Mouse (Mus musculus) heart, postnatal 14 days (tissue): ENCODE data around the gene Agbl1. TPM values are rescaled to one million over a fixed set of nuclear protein-coding genes. Genes with fewer than 3 reads are reported as not detected.
A peak's percentile ranks its signal among the peaks of the same experiment; 100 is the strongest.
"Not testable (repeated sequence)": the region's sequence is repeated elsewhere in the genome, so short reads cannot be mapped to it uniquely, and the experiment has no call there.

ENCODE experiments used
- DNase-seq, 2 experiments: peaks; one replicate each; pipeline ENCODE4 v3.0.0; 2021 to 2022
- intact Hi-C: fragments of 180-260 bp; cut with DNase I; formaldehyde crosslinking; loops from one replicate; pipeline ENCODE4 v1.15.1; 2025
- long read RNA-seq, 2 experiments: library from polyadenylated mRNA; stranded (forward); transcript quantifications; one replicate each; pipeline ENCODE4 v2.0.0; 2021
- total RNA-seq, 2 experiments: library from RNA; stranded (reverse); gene quantifications; 2 replicates each; pipeline ENCODE4 v1.2.3; 2021

The Agbl1 gene
- under 1 TPM; 0.26 to 0.49 TPM for total RNA-seq
- long read RNA-seq, experiment 1: 0 reads
- long read RNA-seq, experiment 2, partial matches to known transcripts: 0 of 2 reads
- long read RNA-seq, experiment 2, other reads (novel, unspliced or antisense): 2 of 2 reads

DNA sequence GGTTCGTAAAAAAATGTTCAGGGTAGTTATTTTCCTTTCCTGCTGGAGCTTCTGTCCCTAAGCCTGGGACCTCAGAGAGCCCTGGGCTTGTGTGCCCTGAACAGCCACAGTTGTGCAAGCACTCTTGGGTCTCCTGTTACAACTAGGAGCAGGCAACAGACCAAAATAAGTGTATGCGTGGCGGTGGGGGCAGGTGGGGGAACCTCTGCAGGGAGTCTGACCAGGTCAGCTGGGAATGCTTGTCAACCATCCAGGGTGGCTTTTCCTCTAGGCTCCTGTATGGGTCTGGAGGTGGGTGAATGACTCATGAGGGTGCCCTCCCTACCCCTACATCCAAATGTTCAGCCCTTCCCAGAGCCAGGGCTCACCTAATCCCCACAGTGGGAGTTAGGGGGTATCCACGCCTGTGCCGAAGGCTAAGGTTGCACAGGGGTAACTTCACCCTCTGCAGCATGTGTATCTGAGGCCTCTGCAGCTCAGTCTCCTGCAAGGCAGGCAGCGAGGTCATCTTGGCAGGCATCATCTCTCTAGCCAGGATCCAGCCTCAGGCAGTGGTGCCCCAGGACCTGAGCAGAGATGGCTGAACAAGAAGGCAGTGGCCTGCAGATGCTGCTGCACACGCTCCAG is at the start of gene Agbl1:
Gene Agbl1 (plus strand): TSS at position 577 of the 627 bp plus-strand sequence.
- intact Hi-C loops: no loop called here
- DNase-seq: no peak

DNA sequence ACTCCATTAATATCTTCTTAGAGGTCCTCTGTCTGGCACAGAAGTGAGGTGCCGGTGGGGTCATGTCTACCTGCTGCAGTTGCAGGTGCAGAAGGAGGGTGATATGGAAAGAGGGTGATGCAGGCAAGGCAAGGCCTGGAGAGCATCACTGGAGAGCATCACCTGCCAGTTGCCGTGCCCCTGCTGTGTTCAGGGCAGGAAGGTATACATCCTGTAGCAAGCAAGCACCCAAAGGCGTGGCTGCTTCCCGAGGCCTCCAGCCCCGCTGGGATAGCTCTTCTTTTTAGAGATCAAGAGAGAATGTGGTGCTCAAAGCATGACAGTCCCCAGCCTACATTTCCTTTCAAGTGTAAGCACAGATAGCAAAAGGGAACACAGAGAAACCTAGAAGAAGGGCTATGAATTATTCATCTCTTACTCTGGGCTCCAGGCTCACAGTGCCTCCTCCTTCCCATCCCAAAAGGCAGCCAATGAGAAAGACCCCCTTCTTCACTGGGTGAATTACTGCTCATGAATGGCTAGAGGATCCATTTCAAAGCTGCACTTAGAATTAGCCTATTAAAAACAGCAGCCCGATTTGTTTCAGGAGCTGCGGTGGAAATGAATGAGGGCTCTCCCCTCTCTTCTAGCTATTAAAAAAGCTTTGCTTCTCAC is 44.6 kb upstream of the Agbl1 start:
- intact Hi-C loops: no loop called here
- DNase-seq: no peak

DNA sequence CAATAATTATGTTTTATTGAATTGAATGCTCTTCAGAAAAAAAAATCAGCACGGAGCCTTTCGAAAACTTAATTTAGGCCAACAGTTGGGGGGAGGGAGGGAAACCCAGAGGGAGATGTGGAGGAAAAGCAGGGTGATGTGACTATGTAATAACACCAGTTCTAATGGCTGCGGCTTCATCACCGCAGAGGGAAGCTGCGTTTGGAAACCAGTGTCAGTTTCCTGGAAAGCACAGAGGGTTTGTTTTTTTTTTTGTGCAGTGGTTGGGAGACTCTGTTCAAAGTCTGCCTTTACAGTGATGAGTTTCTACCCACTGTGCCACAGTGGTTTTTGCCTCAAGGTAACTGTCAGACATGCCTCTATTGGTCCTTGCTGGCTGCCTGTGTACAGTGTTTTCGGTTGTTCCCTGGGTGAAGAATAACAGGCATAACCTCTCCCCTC is 44.0 kb upstream of the Agbl1 start:
- intact Hi-C loops: no loop called here
- no peak for DNase-seq

DNA sequence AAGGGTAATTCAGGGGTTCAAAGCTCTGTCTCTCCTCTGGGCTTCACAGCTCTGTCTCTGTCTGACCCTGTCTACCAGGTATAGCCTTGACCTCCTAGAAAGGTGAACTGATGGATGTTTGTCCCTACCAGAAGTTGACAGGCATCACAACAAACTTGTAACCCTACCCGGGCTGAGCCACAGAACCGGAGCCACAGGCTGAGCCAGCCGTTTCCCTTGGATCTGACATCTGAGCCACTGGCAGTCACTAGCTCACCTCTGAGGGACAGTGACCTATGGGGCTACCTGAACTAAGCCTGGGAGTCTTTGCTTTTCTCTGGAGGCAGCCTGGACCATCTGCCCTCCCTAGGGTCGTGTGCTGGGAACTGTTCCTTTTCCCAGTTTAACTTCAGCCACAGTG is 11.1 kb upstream of the Agbl1 start:
- no peak for DNase-seq
- intact Hi-C loops: no loop called here

DNA sequence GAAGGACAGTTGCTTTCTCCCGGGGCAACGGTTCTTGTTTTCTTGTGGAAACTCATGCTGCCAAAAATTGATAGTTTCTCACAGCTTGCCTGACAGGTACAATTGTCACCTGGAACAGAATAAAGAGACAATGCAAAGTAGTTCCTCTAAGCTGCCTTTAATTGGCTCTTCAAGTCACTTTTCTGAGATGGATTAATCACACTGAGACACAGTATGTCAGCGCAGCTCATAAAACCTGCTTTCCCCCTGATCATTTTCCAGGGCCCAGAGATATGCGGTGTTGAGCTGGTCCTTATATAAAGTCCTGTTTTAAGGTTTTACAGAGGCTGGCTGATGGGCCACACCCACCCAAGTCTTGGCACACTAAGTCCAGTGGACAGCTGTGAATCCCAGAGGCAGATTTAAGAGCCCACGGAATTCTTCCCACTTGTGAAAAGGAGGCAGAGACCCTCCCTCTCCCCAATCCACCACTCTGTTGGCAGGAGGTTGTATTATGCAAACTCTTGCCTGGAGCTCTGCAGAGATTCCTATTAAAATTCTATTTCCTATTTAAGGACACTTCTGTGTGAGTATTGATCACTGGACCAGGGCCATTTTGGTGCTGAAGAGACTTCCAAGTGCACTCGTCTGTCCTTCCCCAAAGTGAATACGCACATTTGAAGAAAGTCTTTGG is 9.8 kb upstream of the Agbl1 start:
- DNase-seq: no peak
- intact Hi-C loops: no loop called here

DNA sequence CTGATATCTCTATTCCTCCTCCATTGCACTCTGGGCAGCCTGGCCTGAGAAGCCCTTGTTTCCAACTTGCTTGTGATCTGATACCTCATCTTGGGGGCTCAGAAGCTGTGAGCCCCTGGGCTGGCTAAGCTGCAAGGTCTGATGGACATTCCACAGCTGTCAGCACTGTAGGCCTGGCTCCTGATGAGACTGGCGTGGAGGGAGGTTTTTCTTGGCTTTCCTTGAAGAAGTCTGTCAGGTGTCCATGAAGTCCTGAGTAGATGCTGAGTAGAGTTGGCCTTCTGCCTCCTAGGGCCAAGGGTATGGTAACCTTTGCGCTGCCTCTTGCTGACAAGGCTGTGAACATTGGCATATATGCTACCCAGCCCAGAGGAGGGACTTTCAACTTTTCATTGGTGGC is 7.0 kb upstream of the Agbl1 start:
- intact Hi-C loops: no loop called here
- DNase-seq: no peak

DNA sequence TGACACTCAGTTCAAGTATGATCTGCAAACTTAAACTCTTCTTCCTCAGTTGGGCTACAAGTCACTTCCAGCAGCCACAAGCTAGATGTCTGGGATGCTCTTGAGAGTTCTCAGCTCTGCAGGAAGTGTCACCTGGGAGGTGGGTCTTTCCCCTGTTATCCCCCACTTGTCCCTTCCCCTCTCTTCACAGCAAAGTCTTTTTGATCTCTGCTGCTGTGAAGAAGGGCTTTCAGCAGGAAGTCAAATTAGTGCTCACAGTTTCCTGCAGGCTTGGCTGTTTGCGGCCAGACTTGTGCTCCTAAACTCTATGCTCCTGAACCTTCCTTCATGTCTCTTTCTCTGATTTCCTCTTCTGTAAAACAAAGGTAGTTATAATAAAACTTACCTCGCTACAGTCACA is 806 bp upstream of the Agbl1 start:
- intact Hi-C loops: no loop called here
- DNase-seq: no peak

DNA sequence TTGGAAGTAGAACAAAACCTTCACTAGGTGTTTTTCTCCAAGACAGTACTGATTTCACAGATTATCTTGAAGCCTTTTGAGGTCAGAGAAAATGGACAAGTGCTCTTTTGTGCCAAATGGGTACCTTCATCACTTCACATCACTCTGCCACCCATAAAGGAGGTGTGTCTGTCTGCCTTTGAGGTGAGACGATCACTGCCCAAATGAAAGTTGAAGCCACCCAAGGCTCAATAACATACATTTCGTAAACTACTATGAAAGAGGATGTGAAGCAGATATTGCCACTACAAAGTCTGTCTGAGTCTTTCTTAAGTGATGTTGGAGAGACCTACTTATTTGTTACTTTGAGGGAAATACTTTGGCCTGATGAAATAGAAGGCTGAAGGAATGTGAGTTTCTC is 4.6 kb downstream of the Agbl1 start:
- DNase-seq: no peak
- intact Hi-C loops: no loop called here

DNA sequence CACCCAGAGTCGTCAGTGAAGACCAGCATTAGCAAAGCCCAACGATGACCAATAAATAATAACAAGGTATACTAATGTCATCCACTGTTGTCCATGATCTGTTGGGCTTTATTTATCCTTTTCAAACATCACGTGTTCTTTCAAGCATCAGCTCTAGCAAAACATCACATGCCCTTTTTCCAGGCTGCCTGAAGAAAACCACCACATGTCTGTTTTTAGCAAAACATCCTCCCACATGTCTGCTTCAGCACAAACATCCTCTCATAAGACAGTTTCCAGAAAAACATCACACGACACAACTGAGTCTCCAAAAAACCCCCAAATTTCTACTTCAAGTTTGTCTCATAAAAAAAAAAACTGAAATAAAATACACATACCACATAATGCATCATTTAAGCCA is 7.8 kb downstream of the Agbl1 start:
- intact Hi-C loops: no loop called here
- DNase-seq: no peak

DNA sequence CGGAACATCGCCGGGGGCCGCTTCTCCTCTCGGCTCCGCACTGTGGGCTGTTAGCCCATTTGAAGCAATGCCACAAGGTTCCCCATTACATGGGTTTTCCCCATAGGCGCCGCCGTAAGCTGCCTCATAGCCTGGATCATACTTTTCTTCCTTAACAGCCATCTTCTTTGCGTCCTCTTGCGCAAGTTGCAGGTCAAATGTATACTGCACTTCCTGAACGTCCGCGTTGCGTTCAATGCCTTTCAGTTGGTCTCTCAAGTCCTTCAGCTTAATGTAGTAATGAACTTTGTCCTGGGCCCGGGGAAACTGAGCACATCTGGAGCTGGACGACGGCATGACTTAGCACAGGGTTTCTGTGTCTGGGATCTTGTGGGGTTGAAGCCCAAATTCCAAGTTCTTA is 15.2 kb downstream of the Agbl1 start:
- intact Hi-C loops, DNase-seq: not testable (repeated sequence)

DNA sequence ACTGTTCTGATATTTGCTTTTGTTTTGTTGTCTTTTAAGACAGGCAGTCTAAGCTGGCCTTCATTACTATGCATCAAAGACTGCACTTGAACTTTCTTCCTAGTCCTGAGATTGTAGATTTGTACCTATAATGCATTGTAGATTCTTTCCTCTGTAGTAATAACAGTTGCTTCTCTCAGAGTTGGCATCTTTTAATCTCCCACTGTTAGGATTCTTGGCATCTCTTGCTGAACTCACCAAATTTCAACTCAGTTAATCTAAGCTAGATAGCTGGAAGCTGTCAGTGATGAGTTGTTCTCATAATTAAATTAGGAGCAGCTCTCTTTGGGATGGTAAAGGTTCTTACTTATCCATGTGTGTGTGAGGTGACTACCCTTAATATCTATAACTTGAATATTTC is 45.4 kb downstream of the Agbl1 start:
- DNase-seq: no peak
- intact Hi-C loops: no loop called here

DNA sequence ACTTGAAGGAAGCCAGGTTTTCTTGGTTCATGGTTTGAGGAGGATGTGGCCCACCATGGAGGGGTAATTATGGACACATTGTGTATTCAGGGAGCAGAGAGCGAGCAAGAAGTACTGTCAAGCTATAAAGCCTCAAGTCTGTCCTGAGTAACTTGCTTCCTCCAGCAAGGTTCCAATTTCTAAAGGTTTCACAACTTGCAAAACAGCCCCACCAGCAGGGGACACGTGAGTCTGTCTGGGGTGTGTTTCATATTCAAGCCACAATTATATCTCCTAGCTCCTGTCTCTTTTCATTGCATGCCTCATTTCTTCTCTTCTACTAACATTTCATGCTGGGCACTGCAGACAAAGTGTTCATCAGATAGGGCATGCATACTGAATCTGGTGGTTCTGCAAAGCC is 53.1 kb downstream of the Agbl1 start:
- intact Hi-C loops: no loop called here
- no peak for DNase-seq

DNA sequence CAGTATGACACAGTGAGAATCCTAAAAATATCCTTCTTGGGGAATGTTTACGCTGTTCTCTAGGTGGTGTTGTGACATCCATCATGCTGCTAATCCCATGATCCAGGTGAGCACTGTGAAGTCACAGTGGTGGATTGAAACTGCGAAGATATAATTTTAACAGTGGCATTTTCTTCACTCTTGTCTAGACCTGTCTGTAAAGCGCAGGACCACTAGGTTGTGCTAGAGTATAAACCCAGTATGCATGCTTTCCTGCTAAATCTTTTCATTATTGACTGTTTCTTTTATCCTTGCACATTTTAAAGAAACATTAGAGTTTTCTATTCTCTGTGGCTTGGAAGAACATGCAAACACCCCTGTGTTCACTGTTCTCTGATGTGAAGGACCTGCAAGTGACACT is 57.8 kb downstream of the Agbl1 start:
- peak in 1 of 2 experiments; percentile 0 for DNase-seq
- intact Hi-C loops: no loop called here

DNA sequence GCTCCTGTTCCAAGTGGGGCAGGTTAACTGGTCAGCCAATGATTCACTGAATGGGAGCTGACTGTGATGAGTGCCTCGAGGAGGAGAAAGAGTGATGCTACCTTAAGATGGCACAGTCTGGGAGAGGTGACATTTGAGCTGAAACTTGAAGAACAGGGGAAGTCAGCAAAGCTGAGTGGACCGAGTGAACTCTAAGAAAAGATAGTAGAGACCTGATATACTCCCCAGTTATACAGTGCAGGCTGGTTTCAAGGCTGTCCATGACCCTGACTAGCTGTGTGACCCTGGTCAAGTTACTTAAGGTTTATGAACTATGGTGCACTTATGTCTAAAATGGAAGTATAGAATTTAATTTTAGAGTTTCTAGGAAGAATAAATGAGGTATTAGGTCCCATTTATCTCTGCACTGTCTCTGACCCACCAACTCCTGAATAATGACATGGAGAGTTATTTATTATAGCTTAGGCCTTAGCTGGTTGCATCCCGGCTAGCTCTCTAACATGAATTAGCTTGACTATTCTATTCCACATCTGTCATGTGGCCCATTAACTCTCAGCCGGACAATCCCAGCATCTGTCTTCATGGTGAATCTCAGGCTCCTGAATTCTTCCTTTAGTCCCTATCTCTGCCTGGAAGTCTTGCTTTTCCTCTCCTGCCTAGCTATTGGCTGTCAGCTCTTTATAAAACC is 92.3 kb downstream of the Agbl1 start:
- intact Hi-C loops: no loop called here
- DNase-seq: no peak

DNA sequence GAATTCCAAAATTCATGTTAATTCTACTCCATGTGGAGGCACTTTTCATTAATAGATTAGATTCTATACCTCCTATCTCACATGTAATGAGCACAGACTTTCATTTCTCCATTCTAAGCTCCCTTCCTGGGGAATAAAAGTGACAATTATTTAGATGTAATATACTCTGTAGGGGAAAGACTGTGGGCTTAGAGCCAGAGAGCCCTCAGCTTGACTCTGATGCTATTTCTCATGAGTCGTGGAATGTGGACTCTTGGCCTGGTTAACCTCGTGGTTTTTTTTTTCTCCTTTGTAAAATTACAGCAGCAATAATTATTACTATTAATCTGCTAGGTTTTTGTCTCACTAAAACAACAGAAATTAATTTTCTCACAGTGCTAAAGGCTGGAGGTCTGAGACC is 96.4 kb downstream of the Agbl1 start:
- intact Hi-C loops: no loop called here
- DNase-seq: no peak

DNA sequence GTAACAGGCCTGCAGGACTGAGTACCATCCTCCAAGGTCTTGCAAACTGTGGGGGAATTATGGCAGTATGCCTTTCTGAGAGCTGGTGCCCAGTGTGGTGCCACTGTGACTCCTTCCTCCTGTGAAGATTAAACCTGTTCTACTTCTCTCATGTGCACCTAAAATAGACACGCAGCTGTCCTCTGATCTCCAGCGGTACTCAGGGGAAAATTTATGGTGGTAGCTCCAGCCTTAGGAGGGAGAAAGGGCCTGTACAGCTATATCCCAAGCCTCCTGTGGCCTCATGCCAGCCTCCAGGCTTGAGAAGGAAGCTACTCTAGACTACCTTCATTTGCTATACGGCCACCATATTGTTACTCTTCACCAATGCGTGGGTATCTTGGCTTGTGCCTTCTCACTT is 109.6 kb downstream of the Agbl1 start:
- no peak for DNase-seq
- intact Hi-C loops: no loop called here

DNA sequence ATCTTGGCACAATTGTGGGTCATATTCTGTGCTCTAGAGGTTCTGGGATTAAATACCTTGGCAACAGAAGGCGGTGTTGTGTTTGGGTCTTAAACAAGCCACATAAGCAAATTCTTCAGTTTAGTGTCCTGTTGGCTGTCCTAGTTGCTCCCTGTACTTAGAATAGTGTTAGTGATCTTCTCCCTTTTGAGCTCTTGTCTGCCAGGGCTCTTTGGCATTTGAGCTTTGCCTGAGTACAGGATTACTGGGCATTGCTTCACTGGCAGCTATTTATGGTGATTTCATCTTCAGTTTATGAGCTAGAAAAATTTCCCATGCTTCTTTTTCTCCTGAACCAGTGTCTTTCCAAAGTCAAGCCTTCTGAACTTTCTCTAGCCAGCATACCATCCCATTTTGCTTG is 111.9 kb downstream of the Agbl1 start:
- DNase-seq: no peak
- intact Hi-C loops: no loop called here

DNA sequence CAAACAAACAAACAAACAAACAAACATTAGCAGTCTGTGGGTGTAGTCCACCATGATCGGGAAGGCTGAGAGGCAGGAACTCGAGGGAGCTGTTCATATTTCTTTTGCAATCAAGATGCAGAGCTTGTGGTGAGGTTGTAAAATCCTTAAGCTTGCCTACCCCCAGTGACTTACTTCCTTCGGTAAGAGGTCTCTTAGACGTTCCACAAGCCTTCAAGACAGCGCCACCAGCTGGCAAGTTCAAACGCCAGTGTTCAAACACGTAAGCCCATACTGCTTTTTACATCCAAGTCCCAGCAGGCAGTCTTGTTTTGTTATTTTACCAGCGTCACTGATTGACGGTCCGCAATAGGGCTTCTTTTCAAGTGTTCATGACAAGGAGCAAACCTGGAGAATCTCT is 123.8 kb downstream of the Agbl1 start:
- intact Hi-C loops: loop anchor here (5.0 kb wide), 1 partner anchor 441 kb away; no protein-coding TSS in a partner anchor
- DNase-seq: no peak

DNA sequence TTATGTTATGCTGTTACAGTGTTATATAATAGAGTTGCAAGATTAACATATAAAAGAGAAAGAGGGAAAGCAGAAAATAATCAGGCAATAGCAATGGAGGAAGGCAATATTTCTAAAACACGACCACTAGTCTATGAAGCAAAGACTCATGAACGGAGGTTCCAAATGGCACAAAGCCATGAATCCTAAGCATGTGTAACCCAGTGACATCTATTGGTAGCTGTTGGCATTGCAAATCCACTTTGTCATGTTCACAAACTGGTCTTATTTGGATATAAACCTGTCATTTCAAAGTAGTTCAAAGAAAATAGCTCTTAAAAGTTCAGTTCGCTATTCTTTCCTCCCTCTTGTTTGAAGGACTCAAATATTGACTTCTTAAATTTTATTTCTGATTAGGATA is 124.8 kb downstream of the Agbl1 start:
- DNase-seq: peak; percentile 4 to 63
- intact Hi-C loops: loop anchor here (5.0 kb wide), 1 partner anchor 442 kb away; no protein-coding TSS in a partner anchor

DNA sequence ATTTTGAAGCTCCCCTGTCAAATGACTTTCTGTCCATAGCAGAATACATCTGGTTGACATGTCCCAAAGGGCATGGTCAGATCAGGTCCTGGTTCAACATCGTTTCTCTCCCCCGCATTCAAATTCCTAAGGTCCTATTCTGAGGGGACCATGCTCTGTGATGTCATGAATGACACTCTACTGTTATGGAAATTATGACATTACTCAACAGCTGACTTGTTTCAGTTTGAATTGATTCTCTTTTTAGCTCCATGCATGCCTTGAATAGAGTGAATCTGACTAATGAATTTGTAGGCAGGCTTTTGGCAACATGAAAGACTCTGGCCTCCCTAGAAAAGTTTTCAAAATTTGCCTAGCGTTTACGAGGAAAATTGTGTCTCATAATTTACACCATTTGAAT is 141.6 kb downstream of the Agbl1 start:
- DNase-seq: no peak
- intact Hi-C loops: no loop called here

DNA sequence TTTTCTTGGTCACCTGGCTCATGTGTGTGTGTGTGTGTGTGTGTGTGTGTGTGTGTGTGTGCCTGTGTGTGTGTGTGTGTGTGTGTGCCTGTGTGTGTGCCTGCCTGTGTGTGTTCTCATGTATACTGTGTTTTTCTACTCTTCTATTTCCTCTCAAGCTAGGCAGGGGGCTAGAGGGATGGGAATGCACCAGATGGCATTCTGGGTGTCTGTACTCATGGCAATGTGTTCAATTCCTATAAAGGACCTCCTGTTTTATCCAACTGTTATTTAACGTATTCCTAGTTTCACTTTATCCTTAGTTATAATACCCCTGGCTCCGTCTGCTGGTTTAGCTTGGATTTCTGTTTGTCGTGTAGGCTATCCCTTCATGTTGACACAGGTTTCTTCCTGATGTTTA is 149.8 kb downstream of the Agbl1 start:
- intact Hi-C loops: no loop called here
- no peak for DNase-seq
